Mouse (Mus musculus) G1E (cell line): ENCODE data around the gene Map4k4. TPM values are rescaled to one million over a fixed set of nuclear protein-coding genes. Genes with fewer than 3 reads are reported as not detected.
A peak's percentile ranks its signal among the peaks of the same experiment; 100 is the strongest.

Experiments
- ATAC-seq: 2 replicates; pipeline ENCODE4 v1.8.0; 2016; ENCODE audit warnings: mild to moderate bottlenecking; ENCODE audit not compliant: insufficient number of reproducible peaks, poor library complexity, low FRiP score, severe bottlenecking; ENCODE audit errors: extremely low read depth
- DNase-seq: peaks from one replicate; pipeline ENCODE4 v3.0.0; 2012; ENCODE audit warnings: low spot score
- H3K27me3 ChIP-seq: 2 replicates; pipeline ENCODE4 v1.6.1; 2012; ENCODE audit warnings: mild to moderate bottlenecking, low read length, inconsistent platforms; ENCODE audit not compliant: insufficient read depth
- H3K36me3 ChIP-seq: replicated peaks from 2 replicates; pipeline ENCODE3; 2012; ENCODE audit warnings: mild to moderate bottlenecking, inconsistent platforms
- H3K4me1 ChIP-seq: 2 replicates; pipeline ENCODE4 v1.6.1; 2012; ENCODE audit warnings: low read depth, low read length, inconsistent platforms, mixed read lengths; ENCODE audit not compliant: insufficient read depth
- H3K4me3 ChIP-seq: 2 replicates; pipeline ENCODE4 v1.5.1; 2012; ENCODE audit warnings: low read depth, mild to moderate bottlenecking, inconsistent platforms, low read length, moderate library complexity, mixed read lengths
- H3K9me3 ChIP-seq: replicated peaks from 2 replicates; pipeline ENCODE4 v1.6.1; 2012; ENCODE audit warnings: inconsistent platforms
- CTCF ChIP-seq: IDR thresholded peaks from 2 replicates; pipeline ENCODE4 v1.5.1; 2012; ENCODE audit warnings: low read depth, low read length, inconsistent platforms, mixed read lengths
- GATA1 ChIP-seq: IDR thresholded peaks from 2 replicates; pipeline ENCODE4 v1.6.1; 2012; ENCODE audit warnings: borderline replicate concordance, low read length, inconsistent platforms, mixed read lengths
- GATA2 ChIP-seq: IDR thresholded peaks from 2 replicates; pipeline ENCODE4 v1.6.1; 2012; ENCODE audit warnings: low read depth, low read length, inconsistent platforms, borderline replicate concordance
- POLR2AphosphoS5 ChIP-seq: IDR thresholded peaks from 2 replicates; pipeline ENCODE4 v1.6.1; 2012; ENCODE audit warnings: low read depth, low read length, inconsistent platforms; ENCODE audit not compliant: insufficient replicate concordance
- TAL1 ChIP-seq: conservative IDR thresholded peaks from 2 replicates; pipeline ENCODE4 v1.6.1; 2012; ENCODE audit warnings: low read depth, low read length, inconsistent platforms, mixed read lengths
- polyA plus RNA-seq: library from polyadenylated mRNA; stranded (reverse); fragments of >175 nt; gene quantifications from 2 replicates; pipeline ENCODE4 v1.2.3, GENCODE M21; 2012
- total RNA-seq, 2 experiments: library from RNA; stranded (forward) in 1 of 2; stranded (reverse) in 1 of 2; fragments of 200-1000 nt in 1 of 2; fragments of >200 nt in 1 of 2; fragmentation: Nextera tagmentation in 1 of 2; gene quantifications; 2 replicates each; pipeline ENCODE4 v1.2.3; 2014 to 2017

Map4k4 gene
- total and polyA plus RNA-seq, 3 experiments, result 0.01 to 0.93 TPM; not detected in 1

DNA sequence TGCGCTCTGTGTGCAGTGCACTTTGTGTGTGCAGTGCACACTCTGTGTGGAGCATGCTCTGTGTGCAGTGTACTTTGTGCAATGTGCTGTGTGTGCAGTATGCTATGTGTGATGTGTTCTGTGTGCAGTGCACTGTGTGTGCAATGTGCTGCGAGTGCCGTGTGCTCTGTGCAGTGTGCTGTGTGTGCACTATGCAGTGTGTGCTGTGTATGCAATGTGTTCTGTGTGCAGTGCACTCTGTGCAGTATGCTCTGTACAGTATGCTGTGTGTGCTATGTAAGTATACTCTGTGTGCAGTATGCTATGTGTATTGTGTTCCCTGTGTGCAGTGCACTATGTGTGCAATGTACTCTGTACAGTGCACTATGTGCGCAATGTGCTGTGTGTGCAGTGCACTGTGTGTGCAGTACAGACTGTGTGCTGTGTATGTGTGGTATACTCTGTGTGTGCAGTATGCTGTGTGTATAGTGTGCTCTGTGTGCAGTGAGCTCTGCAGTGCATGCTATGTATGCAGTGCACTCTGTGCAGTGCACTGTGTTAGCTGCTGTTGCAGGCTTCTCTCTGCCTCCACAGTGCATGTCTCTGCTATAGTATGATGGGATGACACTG, 105.4 kb downstream of the Map4k4 start:
- TF ChIP-seq GATA2 (0 out of 2 replicates have a peak, but pooled peaks have one; percentile 7), GATA1 (no peak), POLR2AphosphoS5 (peak; percentile 88; the same call in 1 of the 2 replicates), CTCF (no peak)
- no peak for DNase-seq
- no peaks in the 10 kb centered on the region for H3K9me3 ChIP-seq
- no peaks in the 10 kb centered on the region for H3K36me3 ChIP-seq
- H3K4me1 ChIP-seq, result no peaks in the 10 kb centered on the region
- peaks cover 2% of the 10 kb centered on the region; the same call in 1 of the 2 replicates for H3K27me3 ChIP-seq
- ATAC-seq, result no peak
- peak overlapping the region; percentile 1; the same call in 1 of the 2 replicates for H3K4me3 ChIP-seq

GRCm38 (mm10) chr1:40007962-40008471, 107.3 kb downstream of the Map4k4 start:
- DNase-seq (no peak), ATAC-seq (no peak)

DNA sequence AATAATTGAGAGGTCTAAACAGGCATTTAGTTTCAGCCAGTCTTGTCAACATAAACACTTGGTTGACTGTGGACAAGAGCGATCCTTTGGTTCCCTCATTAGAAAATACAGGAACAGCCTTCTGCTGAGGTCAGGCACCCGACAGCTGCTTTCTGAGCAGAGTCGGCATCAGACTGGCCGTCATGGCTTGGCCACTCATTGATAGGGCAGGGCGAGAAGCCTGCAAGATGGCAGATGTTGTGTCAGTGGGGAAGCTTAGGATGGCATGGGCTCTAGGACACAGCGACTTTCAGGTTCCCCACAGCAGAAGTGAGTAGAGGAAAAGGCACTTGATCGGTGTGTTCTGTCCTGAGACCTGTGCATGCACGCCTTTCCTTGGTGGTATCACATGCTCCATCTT, 112.0 kb downstream of the Map4k4 start:
- no peak for TF ChIP-seq TAL1
- no peak for TF ChIP-seq GATA2
- no peak for TF ChIP-seq CTCF
- no peak for TF ChIP-seq GATA1
- no peak for TF ChIP-seq POLR2AphosphoS5
- H3K9me3 ChIP-seq, result 0 out of 2 replicates have a peak, but pooled peaks cover 2% of the 10 kb centered on the region
- H3K4me3 ChIP-seq, result no peak overlapping the region
- ATAC-seq, result no peak
- no peak for DNase-seq
- no peaks in the 10 kb centered on the region for H3K4me1 ChIP-seq
- H3K36me3 ChIP-seq, result no peaks in the 10 kb centered on the region
- no peaks in the 10 kb centered on the region for H3K27me3 ChIP-seq

More at GRCm38 (mm10) chr1:40007962-40008471, 107.3 kb downstream of the Map4k4 start:
- H3K36me3 ChIP-seq, result no peaks in the 10 kb centered on the region
- TF ChIP-seq TAL1, result no peak
- no peak for TF ChIP-seq GATA2
- TF ChIP-seq GATA1, result no peak
- TF ChIP-seq CTCF, result no peak
- TF ChIP-seq POLR2AphosphoS5, result no peak
- no peaks in the 10 kb centered on the region for H3K9me3 ChIP-seq
- no peaks in the 10 kb centered on the region for H3K4me1 ChIP-seq
- H3K4me3 ChIP-seq, result no peak overlapping the region
- H3K27me3 ChIP-seq, result no peaks in the 10 kb centered on the region

DNA sequence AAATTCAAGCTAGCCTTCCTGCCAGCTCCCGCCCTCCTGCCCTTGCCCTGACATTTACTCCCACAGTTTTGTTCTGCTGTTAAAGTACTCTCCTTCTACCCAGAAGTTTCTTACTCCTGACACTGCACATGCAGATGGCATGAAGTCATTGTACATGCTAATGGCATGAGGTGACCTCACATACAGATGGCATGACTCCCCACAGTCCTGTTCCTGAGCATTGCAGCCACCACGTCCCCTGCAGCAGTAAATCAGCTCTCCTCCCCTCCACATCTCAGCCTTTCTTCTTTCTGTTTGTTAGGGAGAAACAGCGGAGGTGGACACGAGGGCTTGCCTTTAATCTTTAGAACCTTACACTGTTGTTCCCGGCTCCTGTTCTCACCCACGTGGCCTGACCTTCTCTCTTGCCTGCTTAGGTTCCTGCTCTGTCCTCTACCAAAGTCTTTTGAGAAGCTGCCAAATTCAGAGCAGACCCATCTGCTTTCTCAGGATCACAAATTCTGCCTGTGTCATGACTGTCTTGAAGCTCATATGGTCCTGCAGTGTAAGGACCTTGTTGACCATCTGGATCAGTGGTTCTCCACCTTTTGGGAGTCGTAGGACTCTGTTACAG, 114.5 kb downstream of the Map4k4 start:
- H3K4me3 ChIP-seq, result no peak overlapping the region
- H3K9me3 ChIP-seq, result 0 out of 2 replicates have a peak, but pooled peaks cover 2% of the 10 kb centered on the region
- TF ChIP-seq GATA1, result no peak
- no peak for TF ChIP-seq CTCF
- TF ChIP-seq POLR2AphosphoS5, result no peak
- TF ChIP-seq GATA2, result no peak
- TF ChIP-seq TAL1, result no peak
- H3K4me1 ChIP-seq, result no peaks in the 10 kb centered on the region
- ATAC-seq (no peak), DNase-seq (no peak)
- no peaks in the 10 kb centered on the region for H3K36me3 ChIP-seq
- H3K27me3 ChIP-seq, result no peaks in the 10 kb centered on the region

- no peaks in the 10 kb centered on the region for H3K4me1 ChIP-seq
- ATAC-seq (no peak), DNase-seq (no peak)
- TF ChIP-seq GATA2, result no peak
- TF ChIP-seq TAL1, result no peak
- TF ChIP-seq GATA1, result no peak
- no peak for TF ChIP-seq POLR2AphosphoS5
- TF ChIP-seq CTCF, result no peak
- peaks cover 6% of the 10 kb centered on the region; the same call in 1 of the 2 replicates for H3K27me3 ChIP-seq
- H3K4me3 ChIP-seq, result no peak overlapping the region
- H3K36me3 ChIP-seq, result no peaks in the 10 kb centered on the region
- H3K9me3 ChIP-seq, result no peaks in the 10 kb centered on the region
These were observed 120.9 kb downstream of the Map4k4 start for GRCm38 (mm10) chr1:40021617-40022016.

DNA sequence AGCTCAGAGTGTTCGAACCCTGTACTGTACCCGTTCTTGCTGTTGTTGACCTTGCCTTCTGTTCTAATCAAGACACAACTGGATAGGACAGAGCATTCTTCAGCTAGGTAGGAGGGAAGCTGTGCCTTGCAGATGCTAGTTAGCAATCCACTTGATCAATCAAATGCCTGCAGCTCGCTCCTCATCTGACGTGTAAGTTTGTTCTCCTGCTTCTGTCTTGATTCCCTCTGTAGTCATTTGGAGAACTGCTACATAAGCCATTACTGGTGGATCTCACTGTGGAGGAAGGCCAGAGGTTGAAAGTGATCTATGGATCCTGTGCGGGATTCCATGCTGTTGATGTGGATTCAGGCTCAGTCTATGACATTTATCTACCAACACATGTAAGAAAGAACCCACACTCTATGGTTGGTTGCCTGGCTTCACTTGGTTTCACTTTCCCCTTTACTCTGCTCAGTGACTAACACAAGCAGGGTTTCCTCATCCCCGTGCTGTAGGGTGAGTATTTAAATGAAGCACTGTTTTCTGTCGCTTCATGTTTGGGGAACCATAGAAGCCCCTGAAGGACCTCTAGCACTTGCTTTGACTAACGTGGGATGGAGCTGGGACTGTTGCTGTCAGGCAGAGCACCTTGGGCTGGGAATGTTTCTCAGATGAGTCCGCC, 121.9 kb downstream of the Map4k4 start:
- Histone ChIP-seq H3K9me3 (no peaks in the 10 kb centered on the region), H3K27me3 (peaks cover 6% of the 10 kb centered on the region; the same call in 1 of the 2 replicates), H3K4me1 (no peaks in the 10 kb centered on the region), H3K36me3 (no peaks in the 10 kb centered on the region), H3K4me3 (no peak overlapping the region)
- no peak for TF ChIP-seq GATA1
- no peak for TF ChIP-seq GATA2
- no peak for TF ChIP-seq TAL1
- TF ChIP-seq CTCF, result no peak
- no peak for TF ChIP-seq POLR2AphosphoS5
- ATAC-seq (no peak), DNase-seq (no peak)
